8 mouse cellular contexts compared by ENCODE assay signal in the genomic region with DNA sequence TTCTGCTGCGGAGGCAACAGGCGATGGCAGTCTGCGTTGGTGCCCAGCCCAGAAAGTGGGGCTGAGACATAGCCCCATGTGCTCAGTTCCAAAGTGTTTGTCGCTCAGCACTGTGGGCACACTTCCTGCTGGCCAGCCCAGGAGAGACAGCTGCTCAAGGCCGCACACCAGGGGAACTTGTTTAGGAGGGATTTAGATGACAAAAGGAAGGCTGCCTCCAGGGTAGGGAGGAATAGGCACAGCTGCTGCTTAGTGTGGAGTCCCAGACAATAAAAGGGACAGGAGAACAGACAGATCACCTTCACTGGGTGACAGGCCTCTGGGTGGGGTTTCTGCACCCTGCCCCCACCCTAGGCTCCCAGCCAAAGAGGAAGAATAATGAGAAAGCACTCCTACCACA.
DNase-seq lines count a peak whose midpoint lies in the region; ATAC-seq lines count a peak whose summit lies in the region.

No protein-coding gene starts in this region.

- 0 out of 2 replicates have a peak overlapping the region, but pooled peaks have one; percentile 5 for H3K9ac ChIP-seq in forebrain, embryonic 16.5 days (replicated peaks; ENCODE audit: low read depth, low read length)

- peak; percentile 42 for DNase-seq in lung, postnatal 36 days
- no peak for DNase-seq in lung, postnatal 14 days
- peak; percentile 28 to 35 for DNase-seq in layer of hippocampus, postnatal 25 days (ENCODE audit: extremely low spot score in 1 of 2, low spot score in 1 of 2)
- peak; percentile 79 to 83 for DNase-seq in right cerebral cortex, postnatal 10 days (ENCODE audit: low spot score in 2 of 2)
- no peak for DNase-seq in thymus, postnatal 36 days
- no peak for DNase-seq in T-cell, adult 2 months (ENCODE audit: low spot score)
- DNase-seq in thymus, postnatal 10 days (ENCODE audit: low spot score in 2 of 2): no peak

- H3K4me1 ChIP-seq in forebrain, embryonic 16.5 days (replicated peaks; ENCODE audit: control insufficient read depth, insufficient read depth, low read length): peaks cover 8% of the 10 kb centered on the region; the same call in 1 of the 2 replicates

- H3K4me3 ChIP-seq in forebrain, embryonic 16.5 days (replicated peaks; ENCODE audit: low read length): no peak overlapping the region

- H3K4me2 ChIP-seq in forebrain, embryonic 16.5 days (ENCODE audit: low read length): no peak overlapping the region

- 15% methylated on average over 5 of the region's 5 CpGs for WGBS in forebrain, embryonic 16.5 days

- no peaks in the 10 kb centered on the region for H3K36me3 ChIP-seq in forebrain, embryonic 16.5 days (ENCODE audit: control insufficient read depth, insufficient read depth)

- H3K27me3 ChIP-seq in forebrain, embryonic 16.5 days (replicated peaks; ENCODE audit: control insufficient read depth, insufficient read depth, low read length): no peaks in the 10 kb centered on the region

- ATAC-seq in forebrain, embryonic 16.5 days: peak; percentile 93

- H3K27ac ChIP-seq in forebrain, embryonic 16.5 days (ENCODE audit: low read length): peak overlapping the region; percentile 77

- H3K9me3 ChIP-seq in forebrain, embryonic 16.5 days (ENCODE audit: control insufficient read depth, low read length): no peaks in the 10 kb centered on the region

Comparison
In these comparisons a context has a peak if more than half of its experiments do, and no peak if none do; other contexts are left out.
1. DNase-seq: peak in lung, postnatal 36 days (single experiment), layer of hippocampus, postnatal 25 days (2 of 2) and right cerebral cortex, postnatal 10 days (2 of 2); none in lung, postnatal 14 days (single experiment), thymus, postnatal 36 days (0 of 2), T-cell, adult 2 months (single experiment) and thymus, postnatal 10 days (0 of 2).